Mouse (Mus musculus) limb, embryonic 15.5 days (tissue): ENCODE results near the gene Gm21800. TPM values are rescaled to one million over a fixed set of nuclear protein-coding genes. Genes with fewer than 3 reads are reported as not detected.
"Not testable (repeated sequence)": the region's sequence is repeated elsewhere in the genome, so short reads cannot be mapped to it uniquely, and the experiment has no call there.

Experiments
- ATAC-seq: fragments of 200-750 bp; cut with Nextera tagmentation; 2 replicates; pipeline ENCODE4 v1.8.0; 2017; ENCODE audit warnings: low read depth, moderate TSS enrichment; ENCODE audit not compliant: insufficient number of reproducible peaks, low FRiP score, low TSS enrichment
- H3K27ac ChIP-seq: fragments of 300-500 bp; sonication (generic); 2 replicates; pipeline ENCODE4 v1.5.1; 2015; ENCODE audit warnings: moderate library complexity, mild to moderate bottlenecking, inconsistent platforms
- H3K27me3 ChIP-seq: fragments of 300-500 bp; sonication (generic); 2 replicates; pipeline ENCODE4 v1.6.1; 2015; ENCODE audit warnings: inconsistent platforms
- H3K36me3 ChIP-seq: fragments of 300-500 bp; sonication (generic); 2 replicates; pipeline ENCODE4 v1.6.1; 2015; ENCODE audit warnings: inconsistent platforms
- H3K4me1 ChIP-seq: fragments of 300-500 bp; sonication (generic); 2 replicates; pipeline ENCODE4 v1.6.1; 2015; ENCODE audit warnings: inconsistent platforms
- H3K4me2 ChIP-seq: fragments of 300-500 bp; sonication (generic); 2 replicates; pipeline ENCODE4 v1.6.1; 2015; ENCODE audit warnings: mild to moderate bottlenecking, inconsistent platforms
- H3K4me3 ChIP-seq: fragments of 300-500 bp; sonication (generic); 2 replicates; pipeline ENCODE4 v1.5.1; 2015; ENCODE audit warnings: mild to moderate bottlenecking, inconsistent platforms
- H3K9ac ChIP-seq: fragments of 300-500 bp; sonication (generic); 2 replicates; pipeline ENCODE4 v1.6.1; 2015; ENCODE audit warnings: inconsistent platforms
- H3K9me3 ChIP-seq: fragments of 300-500 bp; sonication (generic); 2 replicates; pipeline ENCODE4 v1.6.1; 2016; ENCODE audit warnings: inconsistent platforms
- WGBS: fragments of 180-500 bp; shearing (Covaris S2); methylation state at CpG from one replicate; pipeline ENCODE4 v1.1.7; 2015; 5-methylcytosine and 5-hydroxymethylcytosine counted together
- polyA plus RNA-seq: library from polyadenylated mRNA; unstranded; fragments of >200 nt; fragmentation: Nextera tagmentation; extraction: Ambion mirVana; gene quantifications from 2 replicates; pipeline ENCODE4 v1.2.1, GENCODE M21; 2015

The Gm21800 gene
- not detected in 2 replicates for polyA plus RNA-seq

DNA sequence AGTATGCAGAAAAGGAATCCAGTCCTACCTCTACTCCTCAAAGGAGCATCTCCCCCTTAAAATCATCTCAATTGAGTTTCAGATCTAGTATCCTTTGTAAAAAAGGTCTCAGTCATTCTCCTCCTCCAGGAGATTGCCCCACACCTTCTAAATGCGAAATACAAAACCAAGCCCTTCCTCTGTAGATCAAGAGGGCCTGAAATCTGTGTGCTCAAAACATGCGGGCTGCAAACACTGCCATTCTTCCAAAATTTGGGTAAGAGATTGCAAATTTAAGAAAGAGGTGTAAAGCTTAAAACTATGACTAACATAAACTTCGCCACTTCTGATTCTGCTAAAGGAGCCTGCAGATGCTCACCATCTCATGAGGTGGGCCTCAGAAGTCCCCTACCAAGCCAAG is at the start of gene Gm21800:
Gene Gm21800, plus strand, starts transcription at position 301 of the 400 bp plus-strand sequence.
- not testable (repeated sequence) for H3K27ac ChIP-seq, H3K4me1 ChIP-seq, H3K36me3 ChIP-seq, H3K9me3 ChIP-seq, H3K9ac ChIP-seq, H3K4me2 ChIP-seq, ATAC-seq, H3K27me3 ChIP-seq, H3K4me3 ChIP-seq
- WGBS = 80% methylated on average over 1 of the region's 3 CpGs
